Comparison of ENCODE assay signal across 12 mouse cellular contexts in genomic region chr19:17256867-17257266, GRCm38 (mm10).
DNase-seq lines count a peak whose midpoint lies in the region.
"Had no signal": no experiment of that assay in that cellular context is flagged by ENCODE, and none has a peak within 500 bp of the region (broad histone marks: within the 10 kb centered on the region; RNA-seq: fewer than 3 reads in every experiment).

No protein-coding gene starts in this region.

- intact Hi-C loops in left cerebral cortex, postnatal 4 days (cut with DNase I): no loop called here

- DNase-seq in urinary bladder, postnatal 25 days (ENCODE audit: low spot score): peak; percentile 23
- DNase-seq in urinary bladder, adult 2 months (ENCODE audit: low spot score): no peak
- DNase-seq in CD4-positive helper T cell, adult 2 months (ENCODE audit: low read depth, low spot score): peak; percentile 74
- DNase-seq in R1 (ENCODE audit: low read depth, low spot score): peak; percentile 23
- no peak for DNase-seq in left cerebral cortex, postnatal 4 days
- DNase-seq in right cerebral cortex, postnatal 4 days: no peak
- DNase-seq in left cerebral cortex, adult 9 months (ENCODE audit: low spot score in 2 of 2): no peak
- DNase-seq: cerebellum, adult 8-10 months; gastrocnemius, postnatal 25 days; kidney, adult 2 months; kidney, postnatal 14 days; thymus, postnatal 25 days had no signal

Comparison
In these comparisons a context has a peak if more than half of its experiments do, and no peak if none do; other contexts are left out.
1. DNase-seq: peak in urinary bladder, postnatal 25 days (single experiment), CD4-positive helper T cell, adult 2 months (single experiment) and R1 (single experiment); none in urinary bladder, adult 2 months (single experiment), left cerebral cortex, postnatal 4 days (single experiment), right cerebral cortex, postnatal 4 days (single experiment) and left cerebral cortex, adult 9 months (0 of 2).